Mouse (Mus musculus): ENCODE results near the gene Cc2d1b.

GRCm38 (mm10) chr4:108664407-108664806, 44.7 kb downstream of the Cc2d1b start:
- no peak for TF ChIP-seq POLR2A (IDR thresholded peaks at IDR 0.05; ENCODE audit: low read depth, low read length)
- peak; percentile 30 for TF ChIP-seq CTCF (conservative IDR thresholded peaks at IDR 0.05; ENCODE audit: insufficient read depth, insufficient read length, low read depth, low read length)
